Mouse (Mus musculus): ENCODE data around the gene Alg9.

GRCm38 (mm10) chr9:50831514-50831913, 56.7 kb downstream of the Alg9 start:
- TF ChIP-seq CTCF (conservative IDR thresholded peaks at IDR 0.05; ENCODE audit: low read length) (no peak), POU5F1 (IDR thresholded peaks at IDR 0.05; ENCODE audit: borderline replicate concordance, low read length) (no peak), NANOG (IDR thresholded peaks at IDR 0.05; ENCODE audit: borderline replicate concordance, low read length) (no peak)

Data from E14TG2a.4 (cell line).